Mouse (Mus musculus): ENCODE data around the gene Lad1. TPM values are rescaled to one million over a fixed set of nuclear protein-coding genes. Genes with fewer than 3 reads are reported as not detected.

Lad1 gene
- total RNA-seq, 2 experiments from 2014 or later: 7.3 to 10.3 TPM

- peak; percentile 69 for DNase-seq
Measured at GRCm38 (mm10) chr1:135847139-135847562, 28.8 kb downstream of the Lad1 start.

DNA sequence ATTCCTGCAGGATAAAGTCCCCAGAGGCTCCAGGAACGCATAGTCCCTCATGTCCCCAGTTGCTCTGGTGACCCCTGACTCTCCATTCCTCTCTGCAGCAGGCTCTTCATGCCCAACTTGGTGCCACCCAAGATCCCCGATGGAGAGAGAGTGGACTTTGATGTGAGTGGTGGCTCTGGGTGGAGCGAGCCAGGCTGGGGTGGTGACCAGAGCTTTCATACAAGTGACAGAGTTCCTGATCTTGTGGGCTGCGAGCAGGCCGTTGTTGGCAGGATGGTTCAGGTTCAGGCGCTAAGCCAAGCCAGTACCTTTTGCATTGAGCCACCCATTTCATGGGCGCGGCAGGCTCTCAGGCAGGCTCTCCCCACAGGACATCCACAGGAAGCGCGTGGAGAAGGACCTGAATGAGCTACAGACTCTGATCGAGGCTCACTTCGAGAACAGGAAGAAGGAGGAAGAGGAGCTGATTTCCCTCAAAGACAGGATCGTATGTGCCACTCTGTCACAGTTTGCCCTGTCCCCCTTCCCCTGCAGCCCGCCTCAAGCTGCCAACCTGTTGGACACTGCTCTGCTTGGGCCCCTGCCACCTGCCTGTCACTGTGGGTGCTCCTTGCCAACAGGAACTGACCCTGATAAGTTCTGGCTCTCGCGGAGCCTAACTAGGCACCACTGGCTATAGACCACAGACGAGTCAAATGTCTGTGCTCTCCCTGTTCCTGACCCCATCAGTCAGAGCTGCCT is 29.4 kb downstream of the Lad1 start:
- peak; percentile 80 for DNase-seq

- peak; percentile 77 for DNase-seq
Measured at GRCm38 (mm10) chr1:135850722-135851512, 32.5 kb downstream of the Lad1 start.

- DNase-seq: peak; percentile 23
Measured at GRCm38 (mm10) chr1:135852044-135852756, 33.8 kb downstream of the Lad1 start.

DNA sequence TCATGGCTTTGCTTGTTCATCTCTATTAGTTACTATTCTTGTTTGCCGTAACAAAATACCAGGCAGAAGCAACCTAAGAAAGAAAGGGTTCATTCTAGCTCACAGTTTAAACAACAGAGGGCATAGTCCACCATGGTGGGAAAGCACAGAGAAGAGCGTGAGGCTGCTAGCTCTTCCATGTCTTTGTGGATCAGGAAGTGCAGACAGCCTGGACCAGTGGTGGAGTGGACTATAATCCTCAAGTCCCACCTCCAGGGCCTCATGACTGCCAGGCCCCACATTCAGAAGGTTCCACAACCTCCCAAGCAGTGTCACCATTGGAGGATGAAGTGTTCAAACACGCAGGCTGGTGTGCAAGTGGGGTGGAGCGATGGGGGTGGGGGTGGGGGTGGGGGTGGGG is 34.8 kb downstream of the Lad1 start:
- peak; percentile 8 for DNase-seq

DNA sequence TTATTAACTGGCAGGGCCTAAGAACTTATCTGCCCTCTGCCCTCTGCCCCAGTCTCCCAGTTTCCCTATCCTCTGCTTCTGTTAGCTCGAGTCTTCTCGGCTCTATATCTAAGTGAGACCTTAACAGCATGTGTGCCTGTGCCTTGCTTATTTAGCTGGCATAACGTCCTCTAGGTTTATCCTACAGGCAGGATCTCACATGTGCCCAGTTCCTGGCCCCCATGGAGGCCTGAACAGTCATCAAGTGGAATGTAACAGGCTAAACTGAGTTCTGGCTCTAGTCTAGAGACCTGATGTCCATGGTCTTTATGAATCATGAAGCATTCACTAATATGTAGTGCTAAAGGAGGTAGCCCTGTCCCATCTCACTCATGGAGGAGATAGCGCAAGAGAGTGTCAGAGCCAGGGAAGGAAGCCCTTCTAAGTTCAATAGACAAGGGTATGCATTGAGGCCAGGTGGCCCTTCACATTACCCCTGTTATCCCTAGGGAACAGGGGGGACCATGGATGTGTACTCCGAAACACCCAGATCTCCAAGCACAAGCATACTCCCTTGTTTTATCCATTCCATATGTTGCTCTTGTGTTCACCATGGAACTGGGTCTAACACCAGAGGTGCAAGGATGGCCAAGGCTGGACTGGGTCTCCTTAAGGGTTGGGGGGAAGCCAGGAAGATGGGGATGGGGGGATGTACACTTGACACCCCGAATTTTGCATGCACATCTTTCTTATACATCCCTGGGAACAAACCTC is 36.4 kb downstream of the Lad1 start:
- peak; percentile 15 for DNase-seq

GRCm38 (mm10) chr1:135855344-135855687 is 36.9 kb downstream of the Lad1 start:
- DNase-seq: peak; percentile 17

DNA sequence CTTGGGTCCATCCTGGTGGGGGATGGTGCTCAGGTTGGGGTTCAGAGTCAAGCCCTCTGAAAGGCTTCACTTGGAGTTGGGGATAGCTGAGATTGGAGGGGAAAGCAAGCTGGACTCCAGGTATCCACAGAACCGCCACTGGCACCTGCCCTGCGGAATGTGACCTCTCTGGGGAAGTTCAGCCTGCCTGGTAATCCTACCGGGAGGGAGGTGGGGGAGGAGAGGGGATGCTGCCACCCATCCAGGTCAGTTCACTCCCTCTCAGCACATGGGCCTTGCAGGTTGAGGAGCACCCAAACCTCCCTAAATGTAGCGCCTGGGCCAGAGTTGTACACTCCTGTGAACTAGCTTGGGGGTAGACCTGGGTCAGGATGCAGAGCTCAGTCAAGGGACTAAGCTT is 37.7 kb downstream of the Lad1 start:
- peak; percentile 46 for DNase-seq

GRCm38 (mm10) chr1:135857137-135857775 is 38.9 kb downstream of the Lad1 start:
- DNase-seq: peak; percentile 33

DNA sequence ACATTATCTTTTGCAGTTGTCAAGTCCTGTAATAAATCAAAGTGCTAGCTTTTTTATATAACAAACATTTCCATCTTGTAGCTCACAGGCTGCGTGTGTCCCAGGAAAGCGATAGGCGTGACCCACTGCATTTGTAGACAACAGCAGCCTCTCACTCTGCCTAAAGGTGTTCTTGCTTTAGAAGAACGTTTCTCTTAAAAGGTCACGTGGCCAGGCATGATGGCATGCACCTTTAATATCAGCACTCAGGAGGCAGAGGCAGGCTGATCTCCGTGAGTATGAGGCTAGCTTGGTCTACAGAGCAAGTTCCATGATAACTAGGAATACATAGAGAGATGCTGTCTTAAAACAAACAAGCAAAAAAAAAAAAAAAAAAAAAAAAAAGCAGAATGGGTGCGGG is 40.1 kb downstream of the Lad1 start:
- DNase-seq: peak; percentile 19

DNA sequence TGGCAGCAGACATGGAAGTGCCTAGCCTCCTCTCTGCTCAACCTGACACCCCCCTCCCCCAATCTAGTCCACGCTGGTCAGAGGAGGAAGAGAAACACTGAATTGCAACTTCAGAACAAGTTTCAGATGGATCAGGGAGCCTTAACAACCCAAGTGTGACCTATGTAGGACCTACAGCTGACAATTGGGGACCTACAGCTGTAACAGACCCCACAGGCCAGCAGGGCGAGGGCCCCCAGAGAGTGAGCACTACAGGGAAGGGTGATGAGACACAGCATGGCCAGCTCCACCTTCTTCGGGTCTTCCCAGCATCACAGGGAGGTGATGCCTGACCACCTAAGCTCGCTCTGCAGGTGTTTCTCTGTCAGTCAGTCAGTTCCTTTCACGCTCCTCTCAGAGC is 42.7 kb downstream of the Lad1 start:
- DNase-seq: no peak

GRCm38 (mm10) chr1:135861980-135862552 is 43.7 kb downstream of the Lad1 start:
- peak; percentile 66 for DNase-seq

DNA sequence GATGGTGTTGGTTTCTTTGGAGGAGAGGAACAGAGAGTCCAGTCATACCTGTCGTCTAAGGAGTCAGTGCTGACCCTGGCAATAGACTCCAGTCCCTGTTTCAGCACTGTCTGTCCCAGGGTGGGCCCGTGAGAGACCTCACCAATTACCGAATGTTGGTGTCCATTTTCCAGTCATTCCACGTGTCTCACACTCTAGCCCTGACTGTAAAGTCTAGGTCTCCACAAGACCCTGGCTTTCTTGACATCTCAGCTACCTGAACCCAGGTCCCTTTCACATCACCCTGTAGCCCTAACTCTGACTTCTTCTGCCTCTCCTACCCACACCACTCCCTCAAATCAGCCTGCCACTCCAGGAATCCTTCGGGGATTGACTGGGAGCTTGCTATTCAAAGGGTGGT is 44.2 kb downstream of the Lad1 start:
- DNase-seq: no peak

DNA sequence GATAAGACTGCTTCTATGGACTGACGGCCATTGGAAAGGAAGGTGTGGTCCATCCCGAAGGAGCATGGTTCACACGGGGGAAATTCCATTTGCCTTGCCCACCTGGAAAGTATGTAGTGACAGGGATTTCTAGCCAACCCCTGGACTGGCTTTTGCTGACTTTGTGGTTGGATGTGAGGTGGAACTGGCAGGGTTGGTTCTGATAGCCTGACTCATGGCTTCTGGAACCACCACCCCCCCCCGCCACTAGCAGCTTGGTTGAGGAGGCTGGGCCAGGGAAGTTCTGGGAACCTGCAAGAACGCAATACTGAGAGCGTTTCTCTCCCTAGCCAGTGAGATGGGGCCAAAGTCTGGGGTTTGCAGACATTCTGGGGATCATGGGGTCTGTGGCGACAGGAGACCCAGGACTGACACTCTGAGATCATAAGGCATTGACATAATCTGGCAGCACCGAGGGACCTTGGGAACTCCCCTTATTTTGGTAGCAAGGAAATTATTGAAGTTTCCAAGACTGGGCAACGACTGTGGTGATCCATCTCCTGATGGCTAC is 45.5 kb downstream of the Lad1 start:
- peak; percentile 22 for DNase-seq

DNA sequence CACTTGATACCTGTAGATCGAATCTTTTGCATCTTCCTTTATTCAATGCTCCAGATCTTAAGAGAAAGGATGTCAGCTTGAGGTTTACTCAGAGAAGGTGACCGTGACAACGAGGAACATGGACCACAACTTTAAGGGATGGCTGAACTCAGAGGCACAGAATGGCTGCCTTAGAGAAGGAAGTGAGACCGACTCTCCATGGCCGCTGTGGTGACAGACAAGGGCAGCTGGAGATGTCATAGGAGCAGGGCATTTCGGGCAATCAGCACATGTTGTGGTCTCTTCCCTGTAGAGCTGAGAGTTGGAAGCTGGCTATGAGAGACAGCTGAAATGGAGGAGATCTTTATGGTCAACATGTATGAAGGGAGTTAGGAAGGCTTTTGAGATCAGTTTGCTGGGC is 46.4 kb downstream of the Lad1 start:
- no peak for DNase-seq

GRCm38 (mm10) chr1:135865518-135866194 is 47.3 kb downstream of the Lad1 start:
- DNase-seq: peak; percentile 95

GRCm38 (mm10) chr1:135868570-135868969 is 50.2 kb downstream of the Lad1 start:
- no peak for DNase-seq

DNA sequence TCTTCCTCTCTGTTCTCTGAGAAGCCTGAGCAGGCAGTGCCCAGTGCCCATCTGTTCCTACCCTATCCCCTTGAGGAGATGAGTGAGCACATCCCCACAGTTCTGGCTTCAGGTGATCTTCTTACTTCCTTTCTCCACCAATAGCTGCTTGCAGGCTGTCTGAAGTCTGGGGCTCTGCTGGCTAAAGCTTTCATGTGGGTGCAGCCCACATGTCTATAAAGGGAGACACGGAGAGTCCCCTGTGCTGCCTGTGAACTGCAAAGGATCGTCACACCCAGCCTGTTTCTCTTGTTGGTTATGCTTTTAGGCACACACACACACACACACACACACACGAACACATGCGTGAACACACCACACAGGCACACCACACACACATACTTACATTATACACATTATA is 54.6 kb downstream of the Lad1 start:
- no peak for DNase-seq

GRCm38 (mm10) chr1:135877248-135877647 is 58.9 kb downstream of the Lad1 start:
- no peak for DNase-seq

GRCm38 (mm10) chr1:135882385-135883109 is 64.1 kb downstream of the Lad1 start:
- peak; percentile 79 for DNase-seq

All from heart, postnatal 4 days (tissue).